Mouse (Mus musculus) cortical plate, adult 2 months (tissue): ENCODE data around the gene Tgfbrap1.

ENCODE experiments used
- CTCF ChIP-seq: fragments of 200-500 bp; IDR thresholded peaks from 2 replicates; pipeline ENCODE4 v1.5.1; 2011; ENCODE audit warnings: mild to moderate bottlenecking, control low read depth, low read length; ENCODE audit not compliant: insufficient read depth; ENCODE audit errors: extremely low read depth
- POLR2A ChIP-seq: fragments of 200-500 bp; IDR thresholded peaks from 2 replicates; pipeline ENCODE4 v1.6.1; 2011; ENCODE audit warnings: mild to moderate bottlenecking, low read length, control low read depth; ENCODE audit not compliant: insufficient read depth; ENCODE audit errors: extremely low read depth

DNA sequence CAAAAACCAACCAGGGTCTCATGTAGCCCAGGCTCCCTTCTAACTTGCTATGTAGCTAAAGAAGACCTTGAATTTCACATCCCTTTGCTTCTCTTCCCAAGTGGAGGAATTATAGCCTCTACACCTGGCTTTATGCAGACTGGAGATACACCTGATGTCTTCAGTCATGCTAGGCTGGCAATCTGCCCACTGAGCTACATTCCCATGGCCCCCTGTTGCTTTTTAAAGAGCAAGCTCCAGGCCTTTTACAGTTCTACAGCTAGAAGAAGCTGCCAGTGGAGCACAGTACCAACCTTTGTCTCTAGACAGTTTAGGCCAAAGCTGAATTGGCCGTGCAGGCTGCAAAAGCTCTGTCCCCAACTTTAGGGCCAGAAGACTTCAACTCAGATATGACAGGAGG is 8.0 kb downstream of the Tgfbrap1 start:
- no peak for TF ChIP-seq POLR2A
- no peak for TF ChIP-seq CTCF
